Mouse (Mus musculus): ENCODE measurements at regions not wholly inside any gene's neighbourhood (a gene's known extent, or its start where the extent isn't known, plus 50 kb on each side); places are given as distances from the start of the nearest gene placed in this dataset.

DNA sequence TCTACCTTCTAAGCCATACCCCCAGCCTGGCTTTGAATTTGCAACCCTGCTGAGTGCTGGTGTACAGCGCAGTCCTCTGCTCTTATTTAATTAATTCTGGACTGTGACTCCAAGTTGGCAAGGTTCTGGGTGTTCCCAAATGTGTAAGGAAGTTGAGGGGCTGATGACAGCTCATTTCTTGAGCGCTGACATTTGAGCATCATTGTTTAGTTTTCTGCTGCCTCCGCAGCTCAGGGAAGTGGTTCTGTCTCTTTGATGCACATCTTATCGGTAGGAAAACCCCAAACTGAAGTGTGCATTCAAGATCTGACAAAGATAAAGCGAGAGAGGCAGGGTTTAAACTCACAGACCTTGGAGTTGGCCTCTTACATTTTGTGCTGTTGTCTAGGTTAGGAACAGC, 137.6 kb upstream of the Eef2kmt start:
- no peak for DNase-seq (ENCODE audit: extremely low spot score in 1 of 2, low spot score in 1 of 2)

DNA sequence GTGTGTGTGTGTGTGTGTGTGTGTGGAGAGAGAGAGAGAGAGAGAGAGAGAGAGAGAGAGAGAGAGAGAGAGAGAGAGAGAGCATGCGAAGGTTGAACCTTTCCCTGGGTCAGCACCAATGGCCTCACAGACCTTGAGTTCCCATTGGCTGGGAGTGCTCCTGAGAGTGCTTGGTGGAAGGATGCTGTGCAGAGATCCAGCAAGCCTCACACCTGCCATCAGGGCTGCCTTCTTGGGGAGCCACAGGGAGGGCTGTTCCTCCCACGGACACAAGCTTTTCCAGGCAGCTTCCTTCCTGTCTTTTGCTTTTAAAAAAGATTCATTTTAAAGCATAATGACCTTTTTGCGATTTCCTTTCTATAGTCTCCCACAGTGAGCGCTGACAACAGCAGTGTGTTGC, 127.1 kb upstream of the Eef2kmt start:
- DNase-seq (ENCODE audit: extremely low spot score in 1 of 2, low spot score in 1 of 2) = peak in 1 of 2 experiments; percentile 61

DNA sequence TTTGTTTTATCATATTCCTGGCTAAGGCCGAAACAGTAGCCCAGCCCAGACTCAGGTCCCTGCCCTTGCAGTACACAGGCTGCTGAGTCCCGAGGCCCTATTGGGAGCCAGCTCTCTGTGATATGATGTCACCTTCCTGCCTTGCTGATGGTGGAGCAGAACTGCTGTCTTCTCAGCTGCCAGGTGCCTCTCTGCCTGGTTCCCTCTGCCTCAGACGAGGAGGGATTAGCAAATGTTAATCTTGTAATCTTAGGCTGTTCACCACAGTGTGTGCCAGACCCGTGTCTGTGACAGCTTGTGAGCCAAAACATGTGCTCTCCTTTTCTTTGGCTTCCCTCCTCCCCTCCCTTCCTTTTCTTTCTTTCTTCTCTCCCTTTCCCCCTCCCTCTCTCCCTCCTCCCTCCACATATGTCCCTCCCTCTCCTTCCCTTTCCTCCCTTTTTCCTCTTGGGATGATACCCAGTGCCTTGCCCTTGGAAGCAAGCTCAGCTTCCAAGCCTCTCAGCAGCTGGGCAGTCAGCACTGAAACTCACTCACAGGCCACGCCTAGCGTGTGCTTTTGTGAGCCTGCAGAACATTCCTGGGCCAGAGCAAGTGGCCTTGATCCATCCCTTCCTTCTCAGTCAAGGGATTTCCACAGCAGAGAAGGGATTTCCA, 126.6 kb upstream of the Eef2kmt start:
- DNase-seq (ENCODE audit: extremely low spot score in 1 of 2, low spot score in 1 of 2) = peak in 1 of 2 experiments; percentile 31

DNA sequence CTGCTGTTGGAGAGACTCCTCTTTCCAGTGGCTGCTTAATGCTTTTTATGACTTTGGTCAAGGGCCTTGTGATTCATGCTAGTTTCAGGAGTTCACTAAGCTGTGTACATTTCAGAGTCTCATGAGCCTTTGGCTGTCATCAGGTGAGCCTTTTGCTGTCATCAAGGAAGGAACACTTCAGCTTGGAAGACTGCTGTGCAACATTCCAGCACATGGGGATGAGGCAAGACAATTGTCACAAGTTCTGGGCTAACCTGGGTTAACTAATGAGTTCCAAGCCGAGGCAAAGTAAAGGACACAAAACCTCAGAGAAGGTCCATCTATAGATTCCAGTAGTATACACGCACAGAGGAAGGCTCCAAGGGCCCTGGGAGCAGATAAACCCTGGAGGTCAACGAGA, 124.8 kb upstream of the Eef2kmt start:
- DNase-seq (ENCODE audit: extremely low spot score in 1 of 2, low spot score in 1 of 2) = no peak

DNA sequence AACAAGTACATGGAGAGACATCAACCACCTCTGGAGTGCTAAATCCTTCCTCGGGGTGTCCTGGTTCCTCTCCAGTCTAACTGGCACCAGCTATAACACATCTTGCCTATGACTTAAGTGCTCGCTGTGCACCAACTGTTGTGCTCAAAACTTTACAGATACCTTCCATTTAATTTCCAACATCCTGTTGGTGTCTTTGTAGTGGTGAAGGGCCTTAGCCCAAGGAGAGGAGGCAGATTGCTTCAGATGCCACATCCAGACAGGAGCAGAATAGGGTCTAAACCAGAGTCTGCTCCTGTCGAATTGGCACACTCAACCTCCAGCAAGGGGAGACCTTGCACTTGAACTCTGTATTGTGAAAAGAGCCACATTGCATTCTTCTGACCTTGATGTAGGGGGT, 121.2 kb upstream of the Eef2kmt start:
- no peak for DNase-seq (ENCODE audit: extremely low spot score in 1 of 2, low spot score in 1 of 2)

DNA sequence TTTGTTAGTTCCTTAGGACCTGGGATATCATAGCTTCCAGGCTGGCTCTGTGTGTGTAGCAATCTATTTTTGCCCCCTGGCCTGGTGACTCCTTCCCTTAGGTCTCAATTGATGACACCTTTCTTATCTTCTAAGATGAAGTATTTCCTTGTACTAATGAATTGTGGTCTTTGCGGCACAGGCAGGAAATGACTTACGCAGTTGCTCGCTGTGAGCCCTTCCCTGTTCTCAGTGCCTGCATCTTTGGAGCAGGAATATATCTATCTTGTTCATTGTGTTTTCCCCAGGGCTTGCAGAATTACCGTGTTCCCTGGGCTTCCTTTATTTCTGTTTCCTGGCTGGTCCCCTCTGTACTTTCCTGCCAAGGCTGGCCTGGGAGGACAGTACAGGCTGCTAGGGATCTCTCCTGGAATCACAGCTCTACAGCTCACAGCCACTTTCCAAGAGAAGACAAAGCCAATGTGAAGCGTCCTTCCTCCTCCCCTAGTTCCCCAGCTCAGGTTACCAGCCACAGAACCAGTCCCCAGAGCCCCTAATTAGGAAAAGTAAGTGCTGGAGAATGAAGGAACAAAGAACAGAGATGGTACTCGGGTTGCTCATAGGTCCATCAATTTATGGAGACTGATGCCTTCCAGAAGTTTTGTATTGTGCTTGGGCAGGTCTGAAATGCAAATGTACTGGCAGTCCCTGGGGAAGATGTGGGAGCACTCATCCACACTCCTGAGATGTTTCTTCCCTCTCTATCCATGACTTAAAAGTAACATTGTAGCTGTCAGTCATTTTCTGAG, 119.2 kb upstream of the Eef2kmt start:
- no peak for DNase-seq (ENCODE audit: extremely low spot score in 1 of 2, low spot score in 1 of 2)

DNA sequence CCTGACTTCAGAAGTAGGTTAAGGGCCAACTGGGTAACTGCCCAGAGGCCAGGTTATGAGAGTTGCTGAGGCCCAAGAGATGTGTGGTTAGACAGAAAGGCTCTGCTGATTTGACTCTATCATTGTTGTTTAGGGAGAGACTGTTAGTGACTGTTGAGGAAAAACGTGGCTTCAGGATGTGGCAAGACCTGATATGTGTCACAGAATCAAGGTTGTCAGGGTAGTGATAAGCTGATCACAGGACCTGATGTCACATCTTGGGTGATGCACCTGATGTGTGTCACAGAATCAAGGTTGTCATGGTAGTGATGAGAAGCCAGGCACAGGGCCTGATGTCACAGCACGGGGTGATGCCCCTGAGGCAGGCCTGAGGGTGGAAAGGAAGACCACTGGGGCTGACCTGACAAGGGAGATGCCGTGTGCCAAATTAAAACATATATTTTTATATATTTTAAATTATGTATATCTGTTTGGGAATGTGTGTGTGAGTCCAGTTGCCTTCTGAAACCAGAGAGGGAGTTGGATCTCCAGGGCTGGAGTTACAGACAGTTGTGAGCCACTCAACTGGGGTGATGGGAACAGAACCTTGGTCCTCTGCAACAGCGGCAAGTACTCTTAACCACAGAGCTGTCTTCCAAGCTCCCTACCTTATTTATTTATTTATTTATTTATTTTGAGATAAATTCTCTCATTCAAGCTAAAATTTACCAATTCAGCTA, 115.6 kb upstream of the Eef2kmt start:
- DNase-seq (ENCODE audit: extremely low spot score in 1 of 2, low spot score in 1 of 2) = no peak

DNA sequence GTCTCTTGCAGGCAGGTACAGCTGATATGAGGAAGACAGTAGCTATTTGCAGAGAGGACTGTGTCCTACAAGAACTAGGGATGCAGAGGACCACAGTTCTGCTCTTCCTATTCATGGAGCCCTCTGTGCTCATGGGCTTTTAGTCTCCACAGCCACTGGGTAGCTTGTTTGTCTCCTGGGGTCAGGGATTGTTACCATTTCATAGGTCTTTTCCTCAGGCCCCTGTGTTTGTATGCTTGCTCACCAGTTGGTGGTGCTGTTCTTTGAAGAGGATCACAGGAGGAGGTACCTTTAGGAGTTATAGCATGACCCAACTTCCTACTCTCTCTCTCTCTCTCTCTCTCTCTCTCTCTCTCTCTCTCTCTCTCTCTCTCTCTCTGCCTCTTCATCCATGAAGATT, 114.7 kb upstream of the Eef2kmt start:
- no peak for DNase-seq (ENCODE audit: extremely low spot score in 1 of 2, low spot score in 1 of 2)

DNA sequence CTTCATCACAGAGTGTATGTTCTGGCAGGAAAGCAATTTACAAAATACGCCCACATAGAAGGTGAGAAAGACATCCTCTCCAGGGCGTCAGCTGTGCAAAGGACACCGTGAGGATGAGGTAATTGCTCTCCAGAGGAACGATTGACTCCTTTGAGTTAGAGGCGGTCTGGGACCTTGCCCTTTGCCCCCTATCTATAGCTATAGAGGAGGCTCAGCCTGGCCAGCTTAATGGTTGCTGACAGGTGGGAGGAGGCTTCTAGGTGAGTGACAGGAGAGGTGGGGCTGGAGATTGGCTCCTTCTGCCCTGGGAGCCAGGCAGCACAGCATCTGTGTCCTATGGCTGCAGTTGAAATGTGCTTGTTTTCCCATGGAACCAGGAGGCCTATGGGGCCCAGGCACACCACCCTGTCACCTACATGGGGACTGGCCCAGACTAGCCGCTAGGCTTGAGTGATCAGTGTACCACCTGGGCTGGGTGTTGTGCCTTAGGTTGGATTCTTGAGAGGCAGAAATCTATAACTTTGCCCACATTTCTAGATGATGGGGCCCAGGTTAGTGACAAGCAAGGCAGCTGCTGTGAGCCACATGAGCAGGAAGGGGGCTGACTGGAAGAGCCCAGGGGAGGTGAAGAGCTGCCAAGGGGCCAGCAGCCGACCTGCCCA, 113.2 kb upstream of the Eef2kmt start:
- no peak for DNase-seq (ENCODE audit: extremely low spot score in 1 of 2, low spot score in 1 of 2)

DNA sequence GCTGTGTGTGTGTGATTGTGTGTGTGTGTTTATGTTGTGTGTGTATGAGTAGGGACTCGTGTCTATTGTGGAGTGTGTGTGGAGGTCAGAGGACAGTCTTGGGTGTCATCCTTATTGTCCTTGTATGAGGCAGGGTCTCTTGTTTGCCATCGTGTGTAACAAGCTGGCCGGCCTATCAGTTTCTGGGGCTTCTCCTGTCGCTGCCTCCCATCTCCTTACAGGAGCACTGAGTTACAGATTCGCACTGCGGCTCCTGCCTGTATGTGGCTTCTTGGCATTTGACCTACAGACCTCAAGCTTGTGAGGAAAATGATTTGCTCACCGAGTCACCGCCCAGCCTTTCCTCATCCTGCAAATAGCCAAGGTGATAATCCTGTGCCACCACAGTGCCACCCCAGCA, 112.6 kb upstream of the Eef2kmt start:
- no peak for DNase-seq (ENCODE audit: extremely low spot score in 1 of 2, low spot score in 1 of 2)

DNA sequence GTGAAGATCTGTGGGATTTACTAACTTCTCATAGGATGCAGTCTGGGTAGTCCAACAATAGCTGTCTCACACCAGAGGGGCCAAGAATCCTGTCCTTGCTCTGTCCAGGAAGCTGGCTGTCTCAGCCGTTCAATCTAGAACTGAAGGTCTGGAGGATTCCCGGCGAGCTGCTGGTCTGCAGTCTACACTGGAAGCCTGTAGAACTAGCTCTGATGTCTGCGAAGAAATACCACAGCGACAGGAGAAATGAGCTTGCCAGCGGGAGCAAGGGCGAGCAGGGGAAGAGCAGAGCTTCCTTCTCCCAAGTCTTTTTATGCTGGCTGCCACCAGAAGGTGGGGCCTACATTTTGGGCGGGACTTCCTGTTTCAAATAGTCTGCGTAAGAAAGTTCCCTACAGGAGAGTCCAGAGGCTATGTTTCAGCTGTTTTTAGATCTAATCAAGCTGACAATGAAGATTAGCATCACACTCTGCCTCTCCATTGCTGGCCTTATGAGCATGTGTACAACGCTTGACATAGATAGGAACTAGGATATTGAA, 111.9 kb upstream of the Eef2kmt start:
- DNase-seq (ENCODE audit: extremely low spot score in 1 of 2, low spot score in 1 of 2) = no peak

DNA sequence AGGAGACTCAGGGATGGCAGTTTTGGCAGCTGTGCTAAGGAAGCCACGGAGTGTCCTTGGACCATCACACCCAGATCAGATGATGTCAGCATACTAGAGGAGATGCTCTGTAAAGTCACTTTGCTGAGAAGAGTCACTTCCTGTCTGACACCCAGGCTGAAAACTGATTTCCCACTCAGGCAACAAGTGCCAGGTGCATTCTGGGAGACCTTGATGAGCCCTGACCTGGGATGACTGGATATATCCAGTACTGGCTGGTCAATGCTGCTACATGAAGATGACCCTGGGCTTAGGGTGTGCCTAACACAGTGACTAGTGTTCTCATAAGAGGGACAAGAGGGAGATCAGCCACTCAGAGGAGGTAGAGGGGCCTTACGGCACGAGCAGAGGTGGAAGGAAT, 110.2 kb upstream of the Eef2kmt start:
- no peak for DNase-seq (ENCODE audit: extremely low spot score in 1 of 2, low spot score in 1 of 2)

DNA sequence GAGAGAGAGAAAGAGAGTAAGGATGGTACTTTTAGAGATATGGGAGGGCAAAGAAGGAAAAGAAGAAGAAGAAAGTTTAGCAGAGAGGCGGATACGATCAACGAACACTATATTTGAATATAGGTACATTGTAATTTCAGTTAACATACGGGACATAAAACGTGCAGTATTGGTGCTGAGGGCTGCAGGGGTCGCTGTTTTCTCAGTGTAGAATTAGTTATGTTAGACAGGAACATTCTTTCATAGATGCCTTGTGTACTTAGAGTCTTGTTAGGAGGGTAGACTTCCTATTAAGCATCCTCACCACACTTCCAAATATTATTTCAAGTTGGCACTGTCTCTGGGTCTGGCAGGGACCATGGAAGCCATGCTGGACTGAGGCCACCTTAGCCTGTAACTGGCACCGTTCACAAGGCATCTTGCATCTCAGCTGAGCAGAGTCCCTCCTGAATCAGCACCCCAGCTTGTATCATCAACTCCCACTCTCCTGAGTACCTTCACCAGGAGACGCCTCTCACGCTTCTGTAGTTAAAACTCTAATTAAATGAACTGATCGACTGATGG, 107.3 kb upstream of the Eef2kmt start:
- DNase-seq (ENCODE audit: extremely low spot score in 1 of 2, low spot score in 1 of 2) = no peak

DNA sequence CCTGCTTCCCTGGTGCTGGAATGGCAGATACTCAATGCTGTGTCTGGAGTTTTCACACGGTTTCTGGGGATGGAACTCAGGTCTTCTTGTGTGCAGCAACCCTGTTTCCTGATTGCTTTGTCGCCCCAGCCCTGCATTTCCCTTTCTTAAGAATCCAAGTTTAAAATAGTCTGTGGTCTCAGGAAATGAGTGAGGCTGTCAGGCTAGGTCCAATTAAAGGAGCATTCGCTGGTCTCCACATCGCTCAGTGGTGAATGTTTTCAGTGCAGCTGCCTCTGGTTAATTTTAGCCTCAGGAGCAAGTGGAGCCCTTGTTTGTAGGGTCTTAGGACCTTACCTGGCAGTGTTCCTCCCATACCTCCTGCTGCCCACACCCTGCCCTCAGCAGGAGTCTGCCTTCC, 103.4 kb upstream of the Eef2kmt start:
- DNase-seq (ENCODE audit: extremely low spot score in 1 of 2, low spot score in 1 of 2) = no peak

DNA sequence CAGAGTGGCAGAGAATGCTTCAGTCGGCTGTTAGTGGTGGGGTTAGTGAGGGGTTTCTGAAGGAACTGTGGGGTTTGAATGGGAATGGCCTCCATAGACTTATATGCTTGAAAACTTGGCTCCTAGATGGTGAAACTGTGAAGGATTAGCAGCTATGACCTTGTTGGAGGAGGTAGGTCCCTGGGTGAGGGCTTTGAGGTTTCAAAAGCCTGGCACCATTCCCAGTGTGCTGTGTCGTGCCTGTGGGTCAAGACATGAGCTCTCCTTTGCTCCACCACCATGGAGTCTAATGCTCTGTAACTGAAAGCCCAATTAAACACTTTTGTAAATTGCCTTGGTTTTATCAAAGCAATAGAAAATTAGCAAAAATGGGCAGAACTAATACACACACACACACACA, 98.1 kb upstream of the Eef2kmt start:
- no peak for DNase-seq (ENCODE audit: extremely low spot score in 1 of 2, low spot score in 1 of 2)

DNA sequence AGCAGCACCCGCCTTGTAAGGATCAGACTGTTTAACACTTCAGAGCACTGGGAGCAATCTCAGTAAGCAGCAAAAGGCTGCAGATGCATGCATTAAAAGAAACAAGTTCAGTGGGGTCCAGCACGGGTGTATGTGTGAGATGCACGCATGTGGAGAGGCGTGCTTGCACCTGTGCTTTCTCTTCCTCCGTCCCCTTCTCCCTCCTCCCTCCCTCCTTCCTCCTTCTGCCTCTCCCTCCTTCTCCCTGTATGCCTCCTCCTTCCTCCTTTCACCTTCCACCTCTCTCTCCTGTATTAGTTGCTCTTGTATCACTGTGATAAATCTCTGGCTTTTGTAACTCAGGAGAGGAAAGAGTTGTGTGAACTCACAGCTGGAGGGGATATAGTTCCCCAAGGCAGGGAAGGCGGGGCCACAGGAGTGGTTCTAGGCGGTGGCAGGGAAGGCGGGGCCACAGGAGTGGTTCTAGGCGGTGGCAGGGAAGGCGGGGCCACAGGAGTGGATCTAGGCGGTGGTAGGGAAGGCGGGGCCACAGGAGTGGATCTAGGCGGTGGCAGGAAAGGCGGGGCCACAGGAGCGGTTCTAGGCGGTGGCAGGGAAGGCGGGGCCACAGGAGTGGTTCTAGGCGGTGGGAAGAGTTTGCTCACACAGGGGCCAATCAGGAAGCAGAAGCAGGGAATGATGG, 96.2 kb upstream of the Eef2kmt start:
- DNase-seq (ENCODE audit: extremely low spot score in 1 of 2, low spot score in 1 of 2) = no peak

DNA sequence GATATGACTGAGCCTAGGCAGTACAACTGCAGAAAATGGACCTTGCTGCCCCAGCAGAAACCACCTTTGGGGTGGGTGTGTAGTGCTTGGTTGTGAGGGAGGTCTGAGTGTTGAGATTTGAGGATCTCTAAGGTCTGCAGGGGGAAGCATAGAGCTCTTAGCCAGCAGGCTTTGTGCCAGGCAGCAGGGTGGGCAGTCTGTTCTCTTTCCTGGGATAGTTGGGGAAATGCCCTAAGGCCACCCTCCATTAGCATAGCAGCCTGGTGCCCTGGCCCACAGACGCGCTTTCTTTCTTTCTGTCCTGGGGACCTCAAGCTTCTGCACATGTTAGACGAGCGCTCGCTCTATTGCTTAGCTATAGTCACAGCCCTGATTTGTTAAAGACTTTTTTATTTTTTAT, 91.4 kb upstream of the Eef2kmt start:
- no peak for DNase-seq (ENCODE audit: extremely low spot score in 1 of 2, low spot score in 1 of 2)

DNA sequence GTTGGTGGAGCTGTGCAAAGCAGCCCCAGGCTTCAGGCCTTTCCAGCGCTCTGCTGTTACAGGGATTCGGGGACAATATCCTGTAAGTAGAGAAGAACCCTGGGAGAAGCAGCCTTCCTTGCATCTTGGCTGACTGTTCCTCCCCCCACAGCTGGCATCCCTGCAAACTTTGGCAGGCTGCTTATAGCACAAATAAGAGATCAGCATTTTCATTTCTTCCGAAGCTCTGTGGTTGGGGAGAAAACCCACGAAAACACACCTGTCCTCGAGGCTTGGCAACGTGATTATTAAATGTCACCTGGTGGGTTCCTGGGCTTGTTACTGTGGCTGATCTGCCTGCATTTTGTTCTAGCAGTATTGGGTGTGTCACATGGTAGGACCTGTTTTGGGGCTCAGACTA, 86.5 kb upstream of the Eef2kmt start:
- DNase-seq (ENCODE audit: extremely low spot score in 1 of 2, low spot score in 1 of 2) = peak in 1 of 2 experiments; percentile 23

DNA sequence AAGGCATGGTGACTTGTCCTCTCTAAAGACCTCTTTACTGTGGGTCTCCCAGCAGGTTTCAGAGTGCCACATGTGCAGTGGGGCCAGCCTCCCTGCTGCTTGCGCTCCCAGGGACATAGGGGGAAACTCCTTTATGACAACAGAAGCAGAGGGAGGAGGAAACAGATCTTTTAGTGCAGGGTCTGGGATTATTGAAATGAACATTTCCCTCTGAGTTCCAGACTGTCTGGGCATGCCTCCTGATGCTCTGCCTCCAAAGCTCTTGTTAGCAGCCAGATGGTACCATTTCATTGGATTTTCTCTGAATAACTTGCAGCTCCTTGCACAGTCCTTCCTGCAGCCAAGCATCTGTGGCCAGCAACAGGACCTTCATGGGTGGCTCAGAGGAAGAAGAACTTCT, 60.5 kb upstream of the Eef2kmt start:
- no peak for DNase-seq (ENCODE audit: extremely low spot score in 1 of 2, low spot score in 1 of 2)

DNA sequence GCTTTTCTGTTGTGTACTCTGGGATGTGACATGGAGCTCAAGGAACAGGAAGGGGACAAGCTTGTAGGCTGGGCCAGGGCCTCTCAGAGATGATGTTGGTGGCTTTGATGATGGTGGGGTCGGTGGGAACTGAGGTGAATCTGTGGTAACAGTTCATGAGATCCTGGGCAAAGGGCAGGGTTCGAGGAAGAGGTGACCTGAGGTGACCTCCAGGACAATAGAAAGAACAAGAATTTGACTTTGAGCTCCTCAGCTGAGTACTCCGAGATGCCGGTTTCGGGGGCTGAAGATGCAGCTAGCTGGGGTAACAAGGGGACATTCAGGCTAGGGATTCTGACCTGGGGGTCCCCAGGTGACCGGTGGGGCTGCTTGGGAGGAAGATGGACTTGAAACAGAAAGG, 57.5 kb upstream of the Eef2kmt start:
- DNase-seq (ENCODE audit: extremely low spot score in 1 of 2, low spot score in 1 of 2) = no peak
